Comparison of ENCODE assay signal across 8 mouse cellular contexts in genomic region chr3:89300071-89300470, GRCm38 (mm10). TPM values are rescaled to one million over a fixed set of nuclear protein-coding genes. Genes with fewer than 3 reads are reported as not detected.
DNase-seq lines count a peak whose midpoint lies in the region; ATAC-seq lines count a peak whose summit lies in the region.
"Had no signal": no experiment of that assay in that cellular context is flagged by ENCODE, and none has a peak within 500 bp of the region (broad histone marks: within the 10 kb centered on the region; RNA-seq: fewer than 3 reads in every experiment).

No protein-coding gene starts in this region.

- H3K36me3 ChIP-seq in megakaryocyte, embryonic 14.5 days (replicated peaks; ENCODE audit: low read length), result no peaks in the 10 kb centered on the region
- no peaks in the 10 kb centered on the region for H3K36me3 ChIP-seq in intestine, embryonic 15.5 days
- no peaks in the 10 kb centered on the region for H3K36me3 ChIP-seq in liver, embryonic 15.5 days (replicated peaks)

- H3K4me2 ChIP-seq in intestine, embryonic 15.5 days (replicated peaks), result peak overlapping the region; percentile 66
- peak overlapping the region; percentile 46 for H3K4me2 ChIP-seq in liver, embryonic 15.5 days

- WGBS in intestine, embryonic 15.5 days, result 30% methylated on average over 1 of the region's 1 CpGs
- 24% methylated on average over 1 of the region's 1 CpGs for WGBS in liver, embryonic 15.5 days (ENCODE audit: insufficient replicate concordance)

- H3K9ac ChIP-seq in intestine, embryonic 15.5 days, result peak overlapping the region; percentile 47; the same call in 1 of the 2 replicates
- H3K9ac ChIP-seq in liver, embryonic 15.5 days, result no peak overlapping the region

- peaks cover 29% of the 10 kb centered on the region for H3K4me1 ChIP-seq in megakaryocyte, embryonic 14.5 days
- H3K4me1 ChIP-seq in intestine, embryonic 15.5 days (replicated peaks), result peaks cover 14% of the 10 kb centered on the region; the same call in 1 of the 2 replicates
- H3K4me1 ChIP-seq in liver, embryonic 15.5 days (replicated peaks), result peaks cover 9% of the 10 kb centered on the region

- DNase-seq in frontal cortex, postnatal 25 days (ENCODE audit: low spot score in 2 of 2), result no peak
- DNase-seq in left cerebral cortex, adult 11 months (ENCODE audit: low spot score), result no peak
- DNase-seq in urinary bladder, postnatal 4 days (ENCODE audit: low spot score in 2 of 2), result no peak
- DNase-seq: cerebellum, adult 9-10 months had no signal

- H3K4me3 ChIP-seq in megakaryocyte, embryonic 14.5 days (replicated peaks), result peak overlapping the region; percentile 84
- peak overlapping the region; percentile 29 for H3K4me3 ChIP-seq in intestine, embryonic 15.5 days (replicated peaks)
- H3K4me3 ChIP-seq in liver, embryonic 15.5 days (replicated peaks), result no peak overlapping the region

- no peaks in the 10 kb centered on the region for H3K9me3 ChIP-seq in megakaryocyte, embryonic 14.5 days
- H3K9me3 ChIP-seq in intestine, embryonic 15.5 days, result no peaks in the 10 kb centered on the region
- H3K9me3 ChIP-seq in liver, embryonic 15.5 days (replicated peaks), result no peaks in the 10 kb centered on the region

- peaks cover 51% of the 10 kb centered on the region for H3K27me3 ChIP-seq in megakaryocyte, embryonic 14.5 days (replicated peaks)
- H3K27me3 ChIP-seq in intestine, embryonic 15.5 days (replicated peaks), result no peaks in the 10 kb centered on the region
- peaks cover 29% of the 10 kb centered on the region for H3K27me3 ChIP-seq in liver, embryonic 15.5 days

- no peak for ATAC-seq in megakaryocyte, adult 5-6 weeks (ENCODE audit: poor library complexity, severe bottlenecking)
- ATAC-seq in intestine, embryonic 15.5 days, result peak; percentile 89
- ATAC-seq in liver, embryonic 15.5 days (ENCODE audit: insufficient read depth), result no peak

- peak overlapping the region; percentile 84; the same call in 1 of the 2 replicates for H3K27ac ChIP-seq in intestine, embryonic 15.5 days
- H3K27ac ChIP-seq in liver, embryonic 15.5 days (replicated peaks), result no peak overlapping the region

RNA-seq across cellular contexts. Expression of gene Efna1, which starts 19.1 kb away (rescaled TPM):
- polyA plus RNA-seq in megakaryocyte, embryonic 14.5 days (2012; ENCODE audit: insufficient read depth, low replicate concordance), result 0.16 TPM in 1 of 2 replicates, not detected in the other
- not detected in 2 replicates for total RNA-seq in megakaryocyte, adult 5-6 weeks (2015)
- not detected in 2 replicates for total RNA-seq in megakaryocyte, adult 5-6 weeks (2017)
- 57.9 and 58.5 TPM in 2 replicates for polyA plus RNA-seq in intestine, embryonic 15.5 days (2015; fragmentation: Nextera tagmentation; extraction: Ambion mirVana)
- polyA plus RNA-seq in liver, embryonic 15.5 days (2015; fragmentation: Nextera tagmentation; extraction: Ambion mirVana), result 8.9 and 11.2 TPM in 2 replicates

RNA-seq across cellular contexts. Expression of gene Efna3, which starts 22.7 kb away (rescaled TPM):
- not detected in 2 replicates for polyA plus RNA-seq in megakaryocyte, embryonic 14.5 days (2012; ENCODE audit: insufficient read depth, low replicate concordance)
- not detected in 2 replicates for total RNA-seq in megakaryocyte, adult 5-6 weeks (2015)
- total RNA-seq in megakaryocyte, adult 5-6 weeks (2017), result not detected in 2 replicates
- 9.0 and 9.2 TPM in 2 replicates for polyA plus RNA-seq in intestine, embryonic 15.5 days (2015; fragmentation: Nextera tagmentation; extraction: Ambion mirVana)
- polyA plus RNA-seq in liver, embryonic 15.5 days (2015; fragmentation: Nextera tagmentation; extraction: Ambion mirVana), result 0.18 and 0.58 TPM in 2 replicates

RNA-seq across cellular contexts. Expression of gene Slc50a1, which starts 29.7 kb away (rescaled TPM):
- polyA plus RNA-seq in megakaryocyte, embryonic 14.5 days (2012; ENCODE audit: insufficient read depth, low replicate concordance), result 7.0 and 25.0 TPM in 2 replicates
- 42.9 and 68.4 TPM in 2 replicates for total RNA-seq in megakaryocyte, adult 5-6 weeks (2015)
- total RNA-seq in megakaryocyte, adult 5-6 weeks (2017), result 31.5 and 52.2 TPM in 2 replicates
- polyA plus RNA-seq in intestine, embryonic 15.5 days (2015; fragmentation: Nextera tagmentation; extraction: Ambion mirVana), result 60.6 and 63.9 TPM in 2 replicates
- 17.5 and 17.8 TPM in 2 replicates for polyA plus RNA-seq in liver, embryonic 15.5 days (2015; fragmentation: Nextera tagmentation; extraction: Ambion mirVana)

RNA-seq across cellular contexts. Expression of gene Efna4, which starts 37.8 kb away (rescaled TPM):
- polyA plus RNA-seq in megakaryocyte, embryonic 14.5 days (2012; ENCODE audit: insufficient read depth, low replicate concordance), result 0.29 TPM in 1 of 2 replicates, not detected in the other
- 0.16 and 0.33 TPM in 2 replicates for total RNA-seq in megakaryocyte, adult 5-6 weeks (2015)
- total RNA-seq in megakaryocyte, adult 5-6 weeks (2017), result not detected in 2 replicates
- 16.9 and 18.1 TPM in 2 replicates for polyA plus RNA-seq in intestine, embryonic 15.5 days (2015; fragmentation: Nextera tagmentation; extraction: Ambion mirVana)
- polyA plus RNA-seq in liver, embryonic 15.5 days (2015; fragmentation: Nextera tagmentation; extraction: Ambion mirVana), result 0.24 and 0.48 TPM in 2 replicates

RNA-seq across cellular contexts. Expression of gene Dpm3, which starts 40.9 kb away (rescaled TPM):
- 435 and 701 TPM in 2 replicates for polyA plus RNA-seq in megakaryocyte, embryonic 14.5 days (2012; ENCODE audit: insufficient read depth, low replicate concordance)
- total RNA-seq in megakaryocyte, adult 5-6 weeks (2015), result 84.6 and 95.5 TPM in 2 replicates
- total RNA-seq in megakaryocyte, adult 5-6 weeks (2017), result 72.1 and 82.3 TPM in 2 replicates
- 131 and 134 TPM in 2 replicates for polyA plus RNA-seq in intestine, embryonic 15.5 days (2015; fragmentation: Nextera tagmentation; extraction: Ambion mirVana)
- 45.4 and 54.4 TPM in 2 replicates for polyA plus RNA-seq in liver, embryonic 15.5 days (2015; fragmentation: Nextera tagmentation; extraction: Ambion mirVana)
